Mouse (Mus musculus) thymus, adult 2 months (tissue): ENCODE measurements around the gene Rec8. TPM values are rescaled to one million over a fixed set of nuclear protein-coding genes. Genes with fewer than 3 reads are reported as not detected.

Experiments used
- DNase-seq: peaks from one replicate; pipeline ENCODE4 v3.0.0; 2021
- H3K27ac ChIP-seq: fragments of 200-500 bp; 2 replicates; pipeline ENCODE4 v1.5.1; 2012; ENCODE audit warnings: low read length, control low read depth; ENCODE audit not compliant: control insufficient read depth, insufficient read depth
- H3K27me3 ChIP-seq: fragments of 200-500 bp; 2 replicates; pipeline ENCODE4 v1.6.1; 2012; ENCODE audit warnings: mild to moderate bottlenecking, low read length, moderate library complexity, mixed read lengths; ENCODE audit not compliant: control insufficient read depth, insufficient read depth
- H3K36me3 ChIP-seq: fragments of 200-500 bp; 2 replicates; pipeline ENCODE4 v1.6.1; 2012; ENCODE audit warnings: mild to moderate bottlenecking, low read length, moderate library complexity; ENCODE audit not compliant: control insufficient read depth, insufficient read depth
- H3K4me1 ChIP-seq: fragments of 200-500 bp; replicated peaks from 2 replicates; pipeline ENCODE4 v1.6.1; 2012; ENCODE audit warnings: low read length; ENCODE audit not compliant: control insufficient read depth, insufficient read depth
- H3K4me3 ChIP-seq: fragments of 200-500 bp; 2 replicates; pipeline ENCODE4 v1.5.1; 2012; ENCODE audit warnings: mild to moderate bottlenecking, low read length, control low read depth, moderate library complexity; ENCODE audit not compliant: control insufficient read depth, insufficient read depth
- CTCF ChIP-seq: fragments of 200-500 bp; IDR thresholded peaks from 2 replicates; pipeline ENCODE4 v1.5.1; 2012; ENCODE audit warnings: mild to moderate bottlenecking, control low read depth, low read length, moderate library complexity, borderline replicate concordance; ENCODE audit not compliant: control insufficient read depth, poor library complexity, insufficient read depth; ENCODE audit errors: extremely low read depth
- POLR2A ChIP-seq: fragments of 200-500 bp; IDR thresholded peaks from 2 replicates; pipeline ENCODE4 v1.6.1; 2012; ENCODE audit warnings: mild to moderate bottlenecking, low read length, control low read depth, moderate library complexity; ENCODE audit not compliant: control insufficient read depth, poor library complexity, insufficient read depth; ENCODE audit errors: extremely low read depth
- WGBS: fragments of 180-500 bp; shearing (Covaris S2); methylation state at CpG from one replicate; pipeline ENCODE4 v1.1.7; 2018; 5-methylcytosine and 5-hydroxymethylcytosine counted together
- polyA plus RNA-seq: library from polyadenylated mRNA; depleted of rRNA; stranded (reverse); fragments of >200 nt; gene quantifications from 2 replicates; pipeline ENCODE4 v1.2.3, GENCODE M21; 2012

Gene Rec8
- polyA plus RNA-seq, 1 experiment = 2.9 TPM

DNA sequence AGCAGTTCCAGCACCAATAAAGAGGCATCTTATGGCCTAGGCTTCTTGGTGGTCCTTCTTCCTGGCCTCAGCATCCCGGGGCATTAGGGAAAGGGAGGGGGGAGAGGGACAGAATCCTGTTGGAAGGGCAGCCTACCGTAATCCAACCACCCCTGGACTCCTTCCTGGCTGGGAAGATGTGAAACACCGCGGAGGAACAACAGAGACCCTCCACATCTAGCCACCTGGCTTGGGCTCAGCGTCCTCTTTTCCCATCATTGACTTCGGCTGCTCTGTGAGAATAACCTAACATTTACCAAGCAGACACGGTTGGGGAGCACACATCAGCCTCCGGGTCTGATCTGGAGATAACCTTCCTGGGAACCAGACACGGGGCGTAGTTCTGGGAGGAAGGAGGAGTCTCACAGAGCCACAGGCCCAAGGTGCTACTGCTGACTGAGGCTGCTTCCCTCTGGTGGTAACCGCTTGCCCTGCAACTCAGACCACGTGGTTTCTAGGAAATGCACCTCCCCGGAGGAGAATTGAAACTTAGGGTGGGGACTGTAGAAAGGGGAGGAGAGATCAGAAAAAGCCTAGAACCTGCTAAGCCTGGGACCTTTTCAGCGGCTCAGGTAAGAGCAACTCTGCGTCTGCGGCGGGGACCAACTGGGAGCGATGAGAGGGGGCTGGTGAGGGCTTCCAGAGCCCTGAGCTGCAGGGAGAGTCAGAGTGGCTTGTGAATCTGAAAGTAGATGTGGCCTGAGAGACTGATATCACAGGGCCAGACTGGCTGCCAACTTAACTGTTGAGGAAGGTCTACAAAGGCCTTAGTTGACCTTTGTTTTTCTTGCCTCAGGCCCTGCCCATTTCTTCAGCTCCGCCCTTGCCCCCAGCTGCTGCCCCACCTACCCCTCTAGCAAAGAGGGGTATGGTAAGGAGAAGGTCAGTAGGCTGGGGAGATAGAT is 13.9 kb upstream of the Rec8 start:
- H3K4me3 ChIP-seq = peak overlapping the region; percentile 64
- H3K36me3 ChIP-seq = peaks cover 49% of the 10 kb centered on the region
- TF ChIP-seq CTCF (peak; percentile 77; the same call in 1 of the 2 replicates), POLR2A (0 out of 2 replicates have a peak, but pooled peaks have one; percentile 42)
- H3K27ac ChIP-seq = peak overlapping the region; percentile 92
- DNase-seq = peak; percentile 97
- H3K27me3 ChIP-seq = no peaks in the 10 kb centered on the region
- WGBS = 2% methylated on average over 19 of the region's 19 CpGs
- H3K4me1 ChIP-seq = peaks cover 31% of the 10 kb centered on the region

DNA sequence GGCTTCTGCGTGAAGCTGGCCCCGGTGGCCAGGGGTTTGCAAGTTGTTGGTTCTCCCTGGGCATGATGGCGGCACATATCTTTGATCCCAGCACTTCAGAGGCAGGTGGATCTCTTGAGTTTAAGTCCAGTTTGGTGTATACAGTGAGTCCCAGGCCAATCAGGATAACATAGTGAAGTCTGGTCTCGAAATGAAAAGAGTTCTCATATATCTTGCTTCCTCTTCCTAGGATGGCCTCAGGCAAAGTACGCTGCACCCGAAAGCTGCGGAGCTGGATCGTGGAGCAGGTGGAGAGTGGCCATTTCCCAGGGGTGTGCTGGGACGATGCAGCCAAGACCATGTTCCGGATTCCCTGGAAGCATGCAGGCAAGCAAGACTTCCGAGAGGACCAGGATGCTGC is 13.0 kb upstream of the Rec8 start:
- peaks cover 53% of the 10 kb centered on the region for H3K36me3 ChIP-seq
- WGBS = 50% methylated on average over 11 of the region's 11 CpGs
- peaks cover 31% of the 10 kb centered on the region for H3K4me1 ChIP-seq
- peak overlapping the region; percentile 45 for H3K4me3 ChIP-seq
- no peak for DNase-seq
- TF ChIP-seq POLR2A (no peak), CTCF (no peak)
- peak overlapping the region; percentile 92 for H3K27ac ChIP-seq
- H3K27me3 ChIP-seq = no peaks in the 10 kb centered on the region

DNA sequence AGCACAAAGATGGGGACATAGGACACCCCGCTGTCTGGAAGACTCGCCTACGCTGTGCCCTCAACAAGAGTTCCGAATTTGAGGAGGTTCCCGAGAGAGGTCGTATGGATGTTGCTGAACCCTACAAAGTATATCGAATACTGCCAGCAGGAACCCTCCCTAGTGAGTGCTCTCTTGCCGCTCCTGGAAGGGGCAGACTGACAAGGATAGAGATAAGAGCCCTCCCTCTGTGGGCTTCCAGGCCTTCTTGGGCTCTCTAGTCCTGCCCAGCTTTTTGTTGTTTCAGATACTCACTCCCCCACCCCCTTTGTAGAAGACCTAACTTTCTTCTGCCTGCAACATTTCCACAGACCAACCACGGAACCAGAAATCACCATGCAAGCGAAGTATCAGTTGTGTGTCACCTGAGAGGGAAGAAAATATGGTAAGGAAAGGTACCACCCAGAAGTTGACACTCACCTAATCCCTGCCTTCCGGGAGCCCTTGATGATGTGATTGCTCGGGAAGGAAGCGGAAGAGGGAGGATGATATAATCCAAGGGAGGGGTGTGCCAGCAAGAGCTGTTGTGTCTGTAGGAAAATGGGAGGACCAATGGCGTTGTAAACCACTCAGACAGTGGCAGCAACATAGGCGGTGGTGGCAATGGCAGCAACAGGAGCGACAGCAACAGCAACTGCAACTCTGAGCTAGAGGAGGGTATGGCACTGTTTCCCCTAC is 11.9 kb upstream of the Rec8 start:
- no peak for DNase-seq
- TF ChIP-seq POLR2A = no peak
- no peak for TF ChIP-seq CTCF
- no peak overlapping the region for H3K27ac ChIP-seq
- H3K27me3 ChIP-seq = no peaks in the 10 kb centered on the region
- H3K4me3 ChIP-seq = no peak overlapping the region
- peaks cover 31% of the 10 kb centered on the region for H3K4me1 ChIP-seq
- whole genome bisulfite sequencing = 96% methylated on average over 16 of the region's 16 CpGs
- H3K36me3 ChIP-seq = peaks cover 45% of the 10 kb centered on the region

DNA sequence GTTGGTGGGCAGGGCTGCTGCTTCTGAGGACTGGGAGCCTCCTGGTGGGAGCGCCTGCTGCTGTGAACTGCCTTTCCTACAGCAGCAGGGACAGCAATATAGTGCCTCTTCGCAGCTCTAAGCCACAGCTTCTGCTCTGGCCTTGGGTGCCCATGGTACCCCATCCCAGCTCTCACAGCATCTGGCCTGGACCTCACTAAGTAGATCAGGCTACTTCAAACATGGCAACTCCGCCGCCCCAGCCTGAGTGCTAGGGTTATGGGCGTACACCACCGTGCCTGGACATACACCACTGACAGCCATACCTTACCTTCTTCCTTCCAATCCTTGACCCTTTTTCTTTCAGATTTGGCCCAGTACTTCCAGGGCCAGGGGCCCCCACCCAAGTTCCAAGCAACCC is 9.5 kb upstream of the Rec8 start:
- peaks cover 35% of the 10 kb centered on the region for H3K36me3 ChIP-seq
- TF ChIP-seq POLR2A (no peak), CTCF (no peak)
- peaks cover 21% of the 10 kb centered on the region for H3K4me1 ChIP-seq
- no peak overlapping the region for H3K4me3 ChIP-seq
- over 99% methylated on average over 6 of the region's 6 CpGs for WGBS
- DNase-seq = no peak
- no peaks in the 10 kb centered on the region for H3K27me3 ChIP-seq
- H3K27ac ChIP-seq = no peak overlapping the region

DNA sequence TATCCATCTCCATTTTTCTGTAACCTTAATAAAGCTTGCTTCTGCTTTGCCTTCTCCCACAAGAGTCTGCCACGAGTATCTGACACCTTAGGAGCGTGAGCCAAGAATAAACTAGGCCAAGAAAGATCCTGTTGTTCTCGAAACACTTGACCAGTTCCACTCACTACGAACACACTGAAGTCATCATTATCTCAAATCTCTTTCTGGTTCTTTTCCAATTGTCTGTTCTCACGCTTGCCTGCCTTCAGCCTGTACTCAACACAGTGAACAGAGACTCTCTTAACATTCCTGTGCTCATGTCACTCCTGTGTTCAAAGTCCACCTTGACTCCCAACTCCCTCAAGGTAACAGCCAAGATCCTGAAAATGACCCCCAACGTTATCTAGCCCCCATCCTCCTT is 4.5 kb upstream of the Rec8 start:
- Histone ChIP-seq H3K4me1 (peaks cover under 1% of the 10 kb centered on the region), H3K27ac (no peak overlapping the region), H3K27me3 (no peaks in the 10 kb centered on the region), H3K4me3 (no peak overlapping the region), H3K36me3 (peaks cover 13% of the 10 kb centered on the region; the same call in 1 of the 2 replicates)
- DNase-seq = no peak
- 88% methylated on average over 6 of the region's 6 CpGs for WGBS
- TF ChIP-seq CTCF = no peak
- TF ChIP-seq POLR2A = no peak

DNA sequence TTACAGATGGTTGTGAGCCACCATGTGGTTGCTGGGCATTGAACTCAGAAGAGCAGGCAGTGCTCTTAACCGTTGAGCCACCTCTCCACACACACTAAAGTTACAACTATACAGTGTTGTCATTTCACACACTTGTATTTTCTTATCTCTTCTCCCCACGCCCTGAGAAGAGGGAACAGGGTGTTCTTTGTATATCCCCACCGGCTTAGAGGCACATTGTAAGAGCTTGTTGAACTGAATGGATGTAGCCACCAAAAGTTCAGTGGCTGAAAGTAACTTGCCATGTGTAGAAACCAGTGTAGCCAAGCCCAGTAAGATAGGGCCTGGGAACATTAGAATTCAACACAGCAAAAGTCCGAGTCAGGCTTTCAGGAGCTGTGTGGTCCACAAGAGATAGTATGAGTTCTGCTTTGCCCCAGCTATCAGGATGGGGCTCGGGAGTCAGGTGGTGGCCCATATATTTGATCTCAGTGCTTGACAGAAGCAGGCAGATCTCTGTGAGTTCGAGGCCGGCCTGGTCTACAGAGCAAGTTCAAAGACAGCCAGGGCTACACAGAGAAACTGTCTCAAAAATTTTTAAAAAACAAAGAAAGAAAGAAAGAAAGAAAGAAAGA is 3.2 kb upstream of the Rec8 start:
- Histone ChIP-seq H3K27ac (no peak overlapping the region), H3K4me1 (peaks cover 8% of the 10 kb centered on the region), H3K4me3 (no peak overlapping the region), H3K36me3 (peaks cover 1% of the 10 kb centered on the region; the same call in 1 of the 2 replicates), H3K27me3 (no peaks in the 10 kb centered on the region)
- no peak for DNase-seq
- WGBS = 94% methylated on average over 7 of the region's 7 CpGs
- TF ChIP-seq POLR2A (no peak), CTCF (no peak)
